Mouse (Mus musculus) adrenal gland, postnatal 36 days (tissue): ENCODE results near the gene St7. TPM values are rescaled to one million over a fixed set of nuclear protein-coding genes. Genes with fewer than 3 reads are reported as not detected.

Source experiments
- DNase-seq, 2 experiments: peaks; one replicate each; pipeline ENCODE4 v3.0.0; 2021; ENCODE audit warnings: mixed read lengths in 1 of 2
- total RNA-seq, 2 experiments: library from RNA; stranded (reverse); gene quantifications; 2 replicates each; pipeline ENCODE4 v1.2.3; 2021

St7 gene
- total RNA-seq, 2 experiments from 2014 or later: 23.9 to 30.1 TPM

DNA sequence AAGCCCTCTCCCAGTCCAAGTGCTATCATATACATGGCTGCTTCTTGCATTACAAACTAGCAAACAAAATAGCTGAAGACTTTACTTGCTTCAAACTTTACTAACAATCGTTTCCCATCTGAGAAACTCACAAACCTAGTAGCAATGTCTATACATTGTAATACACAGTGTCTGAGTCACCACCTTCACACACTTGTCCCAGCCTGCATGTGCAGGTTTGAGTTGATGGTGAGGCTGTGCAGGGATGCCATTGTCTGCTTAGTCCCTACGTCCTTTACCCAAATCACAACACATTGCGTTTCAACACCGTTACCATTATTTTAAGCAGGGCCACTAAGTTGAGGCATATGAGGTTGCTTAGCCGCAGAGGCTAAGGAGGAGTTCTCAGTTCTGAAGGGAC, 26.7 kb downstream of the St7 start:
- no peak for DNase-seq

DNA sequence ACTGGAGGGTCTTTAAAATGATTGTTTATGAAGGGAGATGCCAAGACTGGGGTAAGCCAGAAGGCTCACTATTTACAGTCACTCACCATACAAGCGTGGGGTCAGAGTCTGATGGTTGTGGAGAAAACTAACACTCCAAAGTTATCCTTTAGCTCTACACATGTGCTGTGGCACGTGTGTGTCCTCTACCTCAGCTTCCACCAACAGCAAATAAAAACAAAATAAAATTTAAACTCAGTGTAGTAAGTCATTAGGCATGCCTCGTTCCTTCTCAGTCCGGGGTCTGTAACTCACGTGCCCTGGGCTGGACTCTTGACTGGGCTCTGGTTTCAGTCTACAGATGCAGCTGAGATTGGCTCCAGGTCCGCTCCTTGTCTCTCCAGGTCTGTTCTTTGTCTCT, 27.3 kb downstream of the St7 start:
- no peak for DNase-seq

DNA sequence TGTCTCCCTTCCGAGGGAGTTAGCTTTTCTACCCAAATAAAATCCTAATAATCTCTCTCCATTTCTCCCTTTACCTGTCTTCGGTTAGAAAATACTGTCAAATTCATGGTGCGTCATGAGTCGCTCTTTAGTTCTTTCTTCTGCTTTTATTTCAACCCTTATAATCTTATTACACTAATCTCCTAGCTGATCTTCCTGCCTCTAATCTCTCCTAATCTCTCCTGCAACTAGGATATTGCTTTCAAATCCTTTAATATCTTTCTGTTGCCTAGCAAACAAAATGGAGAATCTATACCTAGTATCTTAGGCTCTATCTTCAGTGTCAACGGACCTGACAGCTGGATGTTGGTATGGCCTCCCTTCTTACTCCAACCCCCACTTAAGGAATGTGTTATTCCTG, 29.0 kb downstream of the St7 start:
- DNase-seq: no peak

DNA sequence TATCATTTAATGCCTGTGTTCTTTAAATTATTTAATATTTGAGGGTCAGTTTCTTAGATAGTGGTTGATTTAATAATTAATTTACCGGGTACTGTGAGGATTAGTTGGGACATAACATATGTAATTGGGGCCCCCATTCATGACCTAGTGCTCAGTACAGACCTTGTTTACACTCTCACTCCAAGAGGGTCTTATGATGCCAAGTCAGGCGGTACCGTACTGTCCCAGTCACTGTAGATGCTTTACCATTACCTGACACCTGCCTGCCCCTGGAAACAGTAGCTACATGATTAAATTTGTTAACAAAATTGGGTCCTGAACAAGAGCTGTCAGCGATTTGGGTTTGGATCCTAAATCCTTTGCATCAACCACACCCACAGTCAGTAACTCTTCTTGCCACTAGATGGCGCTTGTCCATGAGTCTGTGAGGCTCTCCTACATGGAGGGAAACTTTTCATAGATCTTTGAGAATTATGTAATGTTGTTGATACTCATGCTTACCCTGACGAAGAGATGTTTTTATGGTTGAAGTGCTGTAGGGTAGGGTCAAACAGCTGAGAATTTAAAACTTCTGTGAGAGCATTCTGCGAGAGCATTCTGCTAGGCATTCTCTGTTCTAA, 33.2 kb downstream of the St7 start:
- DNase-seq: peak; percentile 56 to 70

DNA sequence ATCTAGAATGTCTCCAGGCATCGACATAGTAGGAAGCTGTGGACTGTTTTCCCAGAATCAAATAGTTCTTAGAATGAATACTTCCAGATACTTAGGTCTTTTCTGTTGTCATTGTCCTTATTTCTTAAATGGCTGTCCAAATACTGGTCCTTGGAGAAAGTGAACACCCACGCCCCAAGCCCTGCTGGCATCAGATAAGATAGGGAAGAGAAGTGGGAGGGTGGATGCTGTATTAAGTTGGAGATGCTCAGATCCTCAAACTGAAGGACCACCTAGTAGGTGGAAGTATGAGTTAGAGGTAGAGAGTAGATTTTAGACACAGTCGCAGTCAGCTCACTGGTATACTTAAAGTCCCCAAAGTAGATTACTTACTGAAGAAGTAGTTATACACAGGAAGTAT, 34.5 kb downstream of the St7 start:
- no peak for DNase-seq

DNA sequence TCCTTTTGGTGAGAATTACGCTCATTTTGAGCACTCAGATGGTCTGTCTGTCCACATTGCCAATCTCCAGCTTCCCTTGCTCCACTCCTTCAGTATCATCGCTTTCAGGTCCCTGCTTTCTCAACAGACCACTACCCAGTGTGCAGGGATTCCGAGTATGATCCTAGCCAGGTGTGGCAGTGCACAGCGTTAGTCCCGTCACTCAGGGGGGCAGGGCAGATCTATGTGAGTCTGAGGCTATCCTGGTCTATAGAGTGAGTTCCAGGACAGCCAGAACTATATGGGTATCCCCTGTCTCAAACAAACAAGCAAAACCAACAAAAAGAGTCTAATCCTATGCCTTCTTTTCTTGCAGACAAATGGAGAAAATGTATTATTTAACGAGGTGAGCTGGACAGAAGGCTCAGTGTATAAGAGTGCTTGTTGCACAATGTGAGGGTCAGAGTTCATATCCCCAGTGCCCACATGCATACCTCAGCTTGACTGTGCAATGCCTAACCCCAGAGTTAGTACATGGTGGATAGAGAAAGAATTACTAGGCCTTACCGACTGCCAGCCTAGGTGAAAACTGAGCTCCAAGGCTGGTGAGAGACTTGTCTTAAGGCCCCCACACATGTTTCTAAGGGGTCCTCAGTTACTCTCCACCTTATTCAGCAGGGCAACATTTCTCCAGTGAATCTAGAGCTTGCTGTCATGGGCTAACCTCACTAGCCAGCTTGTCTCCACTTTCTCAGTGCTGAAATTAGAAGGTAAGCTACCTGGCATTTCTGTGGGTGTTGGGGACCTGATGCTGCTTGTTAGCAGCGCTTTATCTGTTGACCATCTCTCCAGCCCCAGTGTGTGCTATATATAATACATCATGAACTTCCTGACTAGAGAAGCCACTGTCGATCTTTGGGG, 35.4 kb downstream of the St7 start:
- DNase-seq: no peak

DNA sequence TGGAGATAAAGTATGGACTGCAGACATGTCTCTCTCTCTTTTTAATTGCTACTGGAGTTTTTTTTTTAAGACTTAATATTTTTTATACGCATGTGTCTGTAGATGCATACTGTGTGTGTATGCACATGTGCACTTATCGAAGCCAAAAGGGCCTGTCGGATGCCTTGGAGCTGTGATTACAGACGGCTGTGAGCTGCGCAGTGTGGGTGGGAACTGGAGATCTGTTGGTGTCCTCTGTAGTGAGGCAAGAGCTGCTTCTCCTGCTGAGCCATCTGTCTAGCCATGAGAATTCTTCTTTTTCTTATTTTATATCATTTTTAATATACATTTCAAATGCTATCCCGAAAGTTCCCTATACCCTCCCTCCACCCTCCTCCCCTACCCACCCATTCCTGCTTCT, 37.4 kb downstream of the St7 start:
- DNase-seq: no peak

DNA sequence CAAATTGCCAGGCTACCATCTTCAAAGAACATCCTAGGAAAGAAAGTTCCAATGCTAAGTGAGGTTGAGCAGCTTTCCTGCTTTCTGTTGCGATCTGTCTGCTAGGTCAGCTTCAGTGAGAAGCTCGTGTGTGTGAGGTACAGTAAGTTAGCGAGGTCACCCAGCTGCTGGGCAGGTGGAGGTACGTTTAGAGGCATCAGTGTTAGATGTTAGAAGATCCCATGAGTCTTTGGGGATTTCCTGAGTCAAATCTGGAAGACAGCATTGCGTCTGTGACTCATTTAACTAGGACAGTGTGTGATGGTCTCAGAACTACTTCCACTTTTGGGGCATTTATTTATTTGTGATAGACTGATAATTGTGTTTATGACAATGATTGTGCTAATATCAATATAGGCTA, 39.0 kb downstream of the St7 start:
- DNase-seq: no peak

DNA sequence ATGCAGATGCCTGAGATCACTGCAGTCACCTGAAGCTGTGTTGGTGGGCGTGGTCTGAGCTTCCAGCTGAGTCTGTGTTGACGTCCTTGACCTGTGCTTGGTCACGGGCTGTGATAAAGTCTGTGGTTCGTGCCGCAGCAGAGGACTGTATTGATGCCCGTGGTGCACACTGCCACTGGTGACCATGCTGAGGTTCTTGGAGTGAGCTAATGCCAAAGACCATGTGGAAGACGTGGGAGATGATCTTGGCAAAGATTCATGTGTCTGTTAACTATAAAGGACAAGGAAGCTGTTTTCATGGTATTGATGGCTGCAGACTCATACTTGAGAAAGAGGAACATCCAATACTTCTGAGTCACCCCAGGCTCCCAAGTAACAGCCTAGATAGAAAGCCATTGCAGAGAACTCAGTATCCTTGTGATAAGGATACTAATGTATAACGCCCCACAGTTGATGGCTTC, 41.2 kb downstream of the St7 start:
- no peak for DNase-seq

DNA sequence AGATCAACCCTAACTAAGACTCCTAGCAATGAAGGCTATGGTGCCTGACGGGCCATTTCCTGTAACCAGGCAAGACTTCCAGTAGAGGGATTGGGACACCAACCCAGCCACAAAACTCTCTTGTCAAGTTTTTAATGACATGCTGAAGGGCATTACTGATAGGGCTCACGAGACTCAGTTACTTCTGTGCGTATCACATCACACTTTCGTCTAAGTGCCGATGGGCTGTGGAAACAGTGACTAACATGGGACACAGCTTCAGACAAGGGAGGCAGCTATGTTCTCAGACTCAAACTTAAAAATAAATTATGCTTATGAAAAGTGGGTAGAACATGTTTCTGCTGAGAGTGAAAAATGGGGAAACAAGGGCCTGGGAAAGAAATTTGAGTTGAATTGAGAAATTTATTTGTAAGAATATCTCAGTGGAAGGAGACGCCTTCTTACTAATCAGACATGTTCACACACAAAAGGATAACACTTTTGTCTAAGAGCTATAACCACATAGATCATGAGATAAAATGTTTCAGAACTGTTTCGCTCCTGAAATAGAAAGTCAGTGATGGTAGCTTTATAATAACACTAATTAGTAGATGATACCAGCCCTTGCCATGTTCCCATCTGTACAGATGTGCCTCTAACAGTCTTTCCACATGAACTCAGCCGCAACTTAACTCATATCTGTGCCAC, 44.7 kb downstream of the St7 start:
- DNase-seq: no peak

DNA sequence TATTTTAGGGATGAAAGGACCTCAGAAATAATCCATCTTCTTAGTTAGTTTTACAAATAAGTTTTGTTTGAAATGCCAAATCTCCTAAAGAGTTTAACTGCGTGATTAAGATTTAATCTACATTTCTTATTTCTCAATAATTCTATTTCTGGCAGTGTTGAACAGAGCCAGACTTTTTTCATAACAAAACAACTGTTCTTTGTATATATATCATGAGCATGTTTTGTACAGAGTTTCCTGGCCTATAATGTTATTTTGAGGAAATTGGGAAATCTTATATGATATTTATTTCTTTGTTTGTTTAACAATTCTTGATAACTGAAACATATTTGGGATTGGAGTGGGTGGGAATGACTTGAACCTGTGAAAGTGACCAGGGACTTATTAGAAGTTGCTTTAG, 47.4 kb downstream of the St7 start:
- DNase-seq: no peak

DNA sequence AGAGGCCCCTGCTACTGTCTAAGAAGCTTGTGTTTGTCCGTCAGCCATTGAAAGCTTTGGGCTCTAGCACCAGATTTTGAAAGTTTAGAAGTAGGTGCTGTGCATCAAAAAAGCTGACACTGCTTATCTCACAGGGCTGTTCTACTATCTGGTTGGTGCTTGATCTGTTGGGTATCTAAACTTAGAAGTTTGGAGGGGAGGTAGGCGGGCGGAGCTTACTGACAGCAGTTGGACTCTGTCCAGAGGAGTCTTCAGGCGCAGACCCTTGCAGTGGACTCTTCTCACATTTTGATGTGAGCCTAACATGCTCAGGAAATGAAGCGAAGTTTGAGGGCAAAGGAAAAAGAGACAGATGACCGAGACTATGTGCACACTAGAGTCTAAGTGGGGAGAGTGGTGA, 48.9 kb downstream of the St7 start:
- no peak for DNase-seq

DNA sequence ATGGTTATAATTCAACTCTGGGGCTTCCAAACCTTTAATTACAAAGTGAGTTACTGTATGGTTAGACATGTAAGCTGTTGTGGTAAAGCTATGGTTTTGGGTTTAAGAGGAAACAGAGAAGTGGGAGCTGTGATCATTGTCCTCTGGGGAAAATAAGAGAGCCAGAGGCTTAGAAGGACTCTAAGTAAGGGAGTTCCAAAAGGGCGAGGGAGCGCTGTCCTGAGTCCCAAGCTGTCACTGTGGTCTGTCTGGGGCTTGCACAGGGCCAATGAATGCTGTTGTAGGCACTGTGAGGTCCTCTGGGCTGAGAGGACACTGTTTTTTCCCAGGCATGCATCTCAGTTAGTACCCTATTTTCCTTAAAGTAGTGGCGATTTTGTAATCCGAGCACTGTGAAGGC, 49.5 kb downstream of the St7 start:
- DNase-seq: no peak

DNA sequence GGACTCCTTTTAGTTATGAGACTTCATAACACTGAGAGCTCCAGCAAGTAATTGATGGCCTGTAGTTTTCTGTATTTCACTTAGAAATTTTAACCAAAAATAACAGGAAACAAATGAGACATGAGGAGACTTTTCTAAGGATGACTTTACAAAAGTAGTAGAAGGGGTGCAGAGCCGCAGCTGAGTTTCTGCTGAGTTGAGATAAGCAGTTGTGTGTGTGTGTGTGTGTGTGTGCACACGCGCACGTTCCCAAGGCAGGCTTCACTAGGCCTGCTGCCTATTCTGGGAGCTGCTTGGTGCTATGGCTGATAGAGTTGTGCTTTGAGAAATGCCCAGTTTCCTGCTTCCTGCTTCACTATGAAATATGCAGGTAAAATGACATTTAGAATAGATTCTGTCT, 50.6 kb downstream of the St7 start:
- no peak for DNase-seq

DNA sequence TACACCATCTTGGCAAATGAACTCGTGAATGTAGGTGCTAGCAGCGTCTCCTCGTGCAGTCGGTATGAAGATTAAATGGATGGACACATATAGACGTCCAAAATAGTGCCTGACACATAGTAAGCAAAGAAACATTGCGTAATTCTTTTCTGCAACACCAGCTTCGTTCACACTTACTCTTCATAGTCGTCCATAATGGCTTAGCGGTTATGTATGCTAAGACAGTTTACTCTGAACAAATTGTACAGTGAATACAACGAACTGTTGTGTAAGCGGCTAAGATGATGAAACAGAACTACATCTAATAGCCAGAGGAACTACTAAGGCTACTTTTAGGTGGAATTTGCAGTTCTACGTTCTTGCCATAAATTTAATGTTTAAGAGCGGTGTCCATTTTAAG, 55.0 kb downstream of the St7 start:
- DNase-seq: no peak

DNA sequence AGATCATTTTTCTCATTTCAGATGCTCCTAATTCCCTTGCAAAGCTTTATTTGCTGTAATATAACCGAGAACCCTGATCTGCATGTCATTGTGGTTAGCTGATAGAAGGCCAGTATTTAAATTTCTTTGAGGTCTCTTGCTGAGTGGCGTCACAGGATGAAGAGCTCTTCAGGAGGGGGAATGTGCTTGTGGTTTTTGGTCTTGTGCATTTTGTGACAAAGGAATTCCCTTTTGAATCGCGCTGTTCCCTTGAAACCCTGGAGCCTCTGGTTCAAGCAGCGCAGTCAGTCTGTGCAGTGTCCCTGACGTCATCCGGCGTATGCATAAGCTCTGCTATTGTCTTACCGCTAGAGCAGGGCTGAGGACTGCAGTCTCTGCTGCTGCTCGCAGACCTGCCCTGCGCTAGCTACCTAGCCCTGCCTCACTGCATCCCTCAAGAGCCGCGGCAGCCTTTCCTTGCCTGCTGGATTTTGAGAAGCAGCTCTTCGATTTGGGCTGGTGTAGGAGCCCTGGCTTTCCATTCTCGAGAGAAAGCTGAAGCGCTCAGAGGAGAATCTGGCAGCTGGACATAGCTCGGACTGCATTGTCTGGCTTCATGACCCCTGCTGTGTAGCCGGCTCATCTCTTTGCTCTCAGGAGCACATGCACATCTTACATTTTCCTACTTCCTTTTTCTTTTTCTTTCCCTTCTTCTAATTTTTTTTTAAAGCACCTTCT, 56.3 kb downstream of the St7 start:
- DNase-seq: peak; percentile 65 to 67

DNA sequence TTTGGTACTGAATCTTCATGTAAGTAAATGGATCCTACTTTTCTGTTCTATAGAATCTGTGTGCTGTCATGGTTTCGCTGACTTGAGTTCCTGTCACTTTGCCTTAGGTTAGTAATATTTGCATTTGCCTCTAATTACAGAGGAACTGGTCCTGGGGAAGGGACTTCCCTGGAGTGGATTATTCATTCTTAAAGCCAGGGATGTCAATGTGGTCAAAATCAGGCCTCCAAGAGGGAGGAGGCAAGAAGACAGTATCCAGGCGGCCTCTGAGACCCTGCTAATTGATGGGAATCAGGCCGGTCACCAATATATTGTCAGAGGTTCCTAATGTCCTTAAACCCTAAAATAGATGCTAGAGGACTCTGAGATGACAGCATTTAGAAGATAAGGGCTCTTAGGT, 56.9 kb downstream of the St7 start:
- no peak for DNase-seq

DNA sequence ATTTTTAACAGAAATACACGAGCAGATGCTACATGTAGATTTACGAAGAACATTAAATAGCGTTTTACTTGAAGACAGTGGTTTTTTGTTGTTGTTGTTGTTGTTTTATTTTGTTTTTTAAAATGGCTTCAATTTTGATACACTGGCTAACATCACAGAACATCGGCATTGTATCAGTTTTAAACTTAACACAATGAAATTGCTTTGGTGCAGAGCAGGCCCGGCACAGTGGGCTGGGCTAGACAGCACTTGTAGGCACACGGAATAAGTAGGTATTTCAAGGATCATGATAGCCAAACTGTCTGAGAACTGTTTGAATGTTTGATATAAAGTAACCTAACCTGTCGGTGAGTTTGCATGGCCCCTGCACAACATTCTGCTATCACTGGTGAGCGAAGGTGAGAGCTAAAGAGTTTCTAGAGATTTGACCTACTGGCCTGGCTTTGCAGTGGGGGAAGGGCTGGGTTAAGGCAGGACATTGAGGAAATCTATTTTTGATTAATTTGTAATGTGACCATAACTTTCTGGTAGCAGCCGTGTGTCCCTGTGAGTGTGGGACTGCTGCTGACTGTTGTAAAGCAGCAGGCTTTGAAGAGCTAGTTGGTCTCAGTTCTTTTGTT, 57.4 kb downstream of the St7 start:
- DNase-seq: no peak

DNA sequence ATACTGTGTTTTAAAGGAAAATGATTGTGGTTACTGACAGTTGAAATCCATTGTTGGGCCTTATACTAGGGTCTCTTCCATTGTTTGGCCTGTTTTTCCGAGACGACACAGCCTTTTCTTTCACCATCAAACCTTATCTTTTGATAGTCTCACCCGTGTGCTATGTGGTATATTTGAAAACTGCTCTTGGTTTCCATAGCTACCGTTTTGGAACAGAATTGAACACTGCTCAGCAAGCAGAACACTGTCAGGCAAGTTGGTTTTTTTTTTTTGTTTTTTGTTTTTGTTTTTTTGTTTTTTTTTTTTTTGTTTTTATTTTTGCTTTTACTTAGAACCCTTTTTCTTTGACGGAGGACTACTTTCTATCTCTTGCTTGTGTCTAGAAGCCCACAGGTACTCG, 58.2 kb downstream of the St7 start:
- DNase-seq: no peak

DNA sequence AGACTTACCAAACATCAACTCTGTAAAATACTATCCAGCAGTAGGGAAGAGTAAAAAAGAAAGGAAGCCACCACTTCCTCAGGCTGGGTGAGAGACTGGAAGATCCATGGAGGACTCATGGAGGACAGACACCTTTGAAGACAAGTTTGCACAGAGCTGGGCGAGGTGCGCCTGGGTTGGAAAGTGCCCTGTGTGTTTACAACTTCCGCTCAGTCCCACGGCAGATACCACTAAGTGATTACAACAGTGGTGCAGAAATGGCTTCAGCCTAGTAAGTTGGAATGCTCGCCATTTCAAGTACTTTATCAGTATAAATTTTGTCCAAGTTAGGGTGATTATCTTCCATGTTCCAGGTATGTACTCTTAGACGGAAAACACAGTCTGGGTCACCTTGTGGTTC, 63.2 kb downstream of the St7 start:
- DNase-seq: no peak

DNA sequence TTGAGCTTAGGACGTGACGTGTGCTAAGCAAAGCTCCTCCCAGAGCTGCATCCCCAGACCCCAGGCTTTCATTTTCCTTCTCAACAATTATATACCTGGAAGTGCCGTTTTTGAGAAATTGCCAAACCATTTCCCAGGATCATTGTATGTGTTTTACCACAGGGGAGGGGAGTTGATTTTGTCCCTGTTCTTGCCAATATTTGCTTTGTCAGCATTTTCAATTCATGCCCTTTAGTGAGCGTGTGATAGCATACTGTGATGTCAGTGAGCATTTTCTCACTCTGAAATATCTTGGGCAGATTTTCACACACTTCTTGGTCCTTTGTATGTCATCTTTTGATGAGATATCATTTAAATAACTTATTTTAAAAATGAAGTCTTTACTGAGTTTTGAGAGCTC, 65.8 kb downstream of the St7 start:
- no peak for DNase-seq
